Mouse (Mus musculus) stomach, postnatal 0 days (tissue): ENCODE measurements around the gene Arl8a.

Source experiments
- CTCF ChIP-seq: IDR thresholded peaks from 2 replicates; pipeline ENCODE4 v1.5.1; 2016; ENCODE audit warnings: antibody characterized with exemption, low read depth, mild to moderate bottlenecking, moderate library complexity
- EP300 ChIP-seq: optimal IDR thresholded peaks from 2 replicates; pipeline ENCODE3; 2016; ENCODE audit warnings: antibody characterized with exemption

DNA sequence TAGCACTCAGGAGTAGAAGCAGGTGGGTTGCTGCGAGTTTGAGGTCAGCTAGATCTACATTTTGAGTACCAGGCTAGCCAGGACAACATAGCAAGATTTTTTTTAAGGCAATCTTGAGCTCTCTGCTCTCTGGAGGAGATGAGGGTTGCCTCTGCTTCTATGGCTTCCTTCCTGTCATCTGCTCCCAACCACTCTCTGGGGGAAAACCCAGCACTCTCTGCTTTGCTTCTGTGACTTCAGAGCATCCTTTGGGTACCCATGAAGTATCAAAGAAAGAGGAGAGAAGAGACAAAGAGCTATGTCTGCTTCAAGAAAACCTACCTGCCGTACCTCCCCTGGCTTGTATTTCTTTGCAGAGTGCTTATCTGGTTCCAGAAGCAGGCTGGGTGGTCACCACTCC, 2.7 kb upstream of the Arl8a start:
- TF ChIP-seq CTCF: no peak
- no peak for TF ChIP-seq EP300
